Comparison of ENCODE assay signal across 7 mouse cellular contexts in the genomic region with DNA sequence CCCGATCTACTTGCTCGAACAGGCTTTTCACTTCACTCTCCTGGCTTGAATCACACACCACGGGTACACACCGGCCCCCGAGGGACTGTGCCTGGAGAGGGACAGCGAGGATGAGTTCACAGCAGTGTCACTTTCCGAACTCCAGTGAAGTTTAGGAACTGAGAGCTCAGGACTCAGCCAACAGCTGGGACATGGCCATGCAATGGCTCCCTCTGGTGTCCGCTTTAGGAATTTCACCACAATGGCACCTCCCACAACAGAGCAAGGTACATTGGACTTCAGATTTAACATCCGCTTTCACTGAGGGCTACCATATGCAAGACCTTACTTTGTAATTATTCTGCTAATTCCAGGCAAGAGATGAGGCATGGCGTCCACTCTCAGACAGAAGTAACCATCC. TPM values are rescaled to one million over a fixed set of nuclear protein-coding genes. Genes with fewer than 3 reads are reported as not detected.
A peak's percentile ranks its signal among the peaks of the same experiment; 100 is the strongest.
DNase-seq lines count a peak whose midpoint lies in the region; ATAC-seq lines count a peak whose summit lies in the region.

No protein-coding gene starts in this region.

- H3K4me2 ChIP-seq in intestine, embryonic 15.5 days (replicated peaks): peak overlapping the region; percentile 48
- H3K4me2 ChIP-seq in midbrain, embryonic 12.5 days (replicated peaks): 0 out of 2 replicates have a peak overlapping the region, but pooled peaks have one; percentile 7

- H3K9ac ChIP-seq in intestine, embryonic 15.5 days: 0 out of 2 replicates have a peak overlapping the region, but pooled peaks have one; percentile 30
- no peak overlapping the region for H3K9ac ChIP-seq in midbrain, embryonic 12.5 days (replicated peaks)

- peak; percentile 72 for ATAC-seq in intestine, embryonic 15.5 days
- peak; percentile 61 for ATAC-seq in midbrain, embryonic 12.5 days (ENCODE audit: low FRiP score, low read depth)

- no peaks in the 10 kb centered on the region for H3K9me3 ChIP-seq in intestine, embryonic 15.5 days
- no peaks in the 10 kb centered on the region for H3K9me3 ChIP-seq in midbrain, embryonic 12.5 days

- H3K4me1 ChIP-seq in intestine, embryonic 15.5 days (replicated peaks): peaks cover 26% of the 10 kb centered on the region
- peaks cover 29% of the 10 kb centered on the region for H3K4me1 ChIP-seq in midbrain, embryonic 12.5 days

- H3K36me3 ChIP-seq in intestine, embryonic 15.5 days: peaks cover 8% of the 10 kb centered on the region
- peaks cover 29% of the 10 kb centered on the region for H3K36me3 ChIP-seq in midbrain, embryonic 12.5 days

- H3K27me3 ChIP-seq in intestine, embryonic 15.5 days (replicated peaks): no peaks in the 10 kb centered on the region
- H3K27me3 ChIP-seq in midbrain, embryonic 12.5 days: no peaks in the 10 kb centered on the region

- 17% methylated on average over 10 of the region's 10 CpGs for WGBS in intestine, embryonic 15.5 days
- WGBS in midbrain, embryonic 12.5 days: 26% methylated on average over 10 of the region's 10 CpGs

- H3K4me3 ChIP-seq in intestine, embryonic 15.5 days (replicated peaks): peak overlapping the region; percentile 10; the same call in 1 of the 2 replicates
- H3K4me3 ChIP-seq in midbrain, embryonic 12.5 days: no peak overlapping the region

- DNase-seq in adrenal gland, adult (ENCODE audit: inconsistent age in 2 of 2, low spot score in 1 of 2): peak; percentile 86 to 96
- DNase-seq in embryo, embryonic 11.5 days (ENCODE audit: low read depth, low spot score): peak; percentile 80
- DNase-seq in gastrocnemius, postnatal 4 days (ENCODE audit: low spot score in 2 of 2): peak; percentile 83 to 87
- DNase-seq in left cerebral cortex, postnatal 4 days: peak; percentile 82
- DNase-seq in skeletal muscle tissue, adult 2 months (ENCODE audit: low read depth, low spot score): peak; percentile 80

- H3K27ac ChIP-seq in intestine, embryonic 15.5 days: no peak overlapping the region
- no peak overlapping the region for H3K27ac ChIP-seq in midbrain, embryonic 12.5 days (replicated peaks)

- intact Hi-C loops in left cerebral cortex, postnatal 4 days (cut with DNase I): loop anchor here (2.0 kb wide), 1 partner anchor 59 kb away; no protein-coding TSS in a partner anchor

RNA-seq across cellular contexts. Expression of a gene that starts 1.8 kb away (rescaled TPM):
- total RNA-seq in gastrocnemius, postnatal 4 days (2021): 10 to 100 TPM; 40.1 to 41.3 TPM
- 99.4 and 117 TPM in 2 replicates for polyA plus RNA-seq in intestine, embryonic 15.5 days (2015; fragmentation: Nextera tagmentation; extraction: Ambion mirVana)
- 10 to 100 TPM; 63.2 to 75.1 TPM for total RNA-seq in left cerebral cortex, postnatal 4 days (2021)
- polyA plus RNA-seq in midbrain, embryonic 12.5 days (2016; fragmentation: Nextera tagmentation; extraction: Ambion mirVana): 64.8 and 65.9 TPM in 2 replicates

RNA-seq across cellular contexts. Expression of a gene that starts 1.8 kb away (rescaled TPM):
- 10 to 100 TPM; 16.9 to 18.5 TPM for total RNA-seq in gastrocnemius, postnatal 4 days (2021)
- polyA plus RNA-seq in intestine, embryonic 15.5 days (2015; fragmentation: Nextera tagmentation; extraction: Ambion mirVana): 35.6 and 36.0 TPM in 2 replicates
- 10 to 100 TPM; 19.5 to 20.1 TPM for total RNA-seq in left cerebral cortex, postnatal 4 days (2021)
- 44.1 and 45.9 TPM in 2 replicates for polyA plus RNA-seq in midbrain, embryonic 12.5 days (2016; fragmentation: Nextera tagmentation; extraction: Ambion mirVana)

RNA-seq across cellular contexts. Expression of a gene that starts 14.5 kb away (rescaled TPM):
- under 1 TPM in 1 of 2 experiments, not detected in 1; 0.36 TPM for total RNA-seq in gastrocnemius, postnatal 4 days (2021)
- 52.7 and 63.5 TPM in 2 replicates for polyA plus RNA-seq in intestine, embryonic 15.5 days (2015; fragmentation: Nextera tagmentation; extraction: Ambion mirVana)
- under 1 TPM in 1 of 2 experiments, not detected in 1; 0.90 TPM for total RNA-seq in left cerebral cortex, postnatal 4 days (2021)
- polyA plus RNA-seq in midbrain, embryonic 12.5 days (2016; fragmentation: Nextera tagmentation; extraction: Ambion mirVana): not detected in 2 replicates

RNA-seq across cellular contexts. Expression of a gene that starts 17.5 kb away (rescaled TPM):
- total RNA-seq in gastrocnemius, postnatal 4 days (2021): under 1 TPM; 0.13 to 0.20 TPM
- polyA plus RNA-seq in intestine, embryonic 15.5 days (2015; fragmentation: Nextera tagmentation; extraction: Ambion mirVana): 0.31 and 0.52 TPM in 2 replicates
- total RNA-seq in left cerebral cortex, postnatal 4 days (2021): 1 to 10 TPM in 1 of 2 experiments, under 1 TPM in 1; 0.79 to 1.0 TPM
- polyA plus RNA-seq in midbrain, embryonic 12.5 days (2016; fragmentation: Nextera tagmentation; extraction: Ambion mirVana): 0.24 and 0.41 TPM in 2 replicates

RNA-seq across cellular contexts. Expression of a gene that starts 21.6 kb away (rescaled TPM):
- total RNA-seq in gastrocnemius, postnatal 4 days (2021): 10 to 100 TPM; 10.9 to 12.8 TPM
- polyA plus RNA-seq in intestine, embryonic 15.5 days (2015; fragmentation: Nextera tagmentation; extraction: Ambion mirVana): 34.1 and 34.9 TPM in 2 replicates
- total RNA-seq in left cerebral cortex, postnatal 4 days (2021): 10 to 100 TPM; 55.2 to 55.8 TPM
- polyA plus RNA-seq in midbrain, embryonic 12.5 days (2016; fragmentation: Nextera tagmentation; extraction: Ambion mirVana): 34.7 and 35.3 TPM in 2 replicates
